Mouse (Mus musculus) forebrain, embryonic 11.5 days (tissue): Measurements from ENCODE around the gene Defb19. TPM values are rescaled to one million over a fixed set of nuclear protein-coding genes. Genes with fewer than 3 reads are reported as not detected.

ENCODE experiments used
- ATAC-seq: fragments of 200-750 bp; cut with Nextera tagmentation; replicated peaks from 2 replicates; pipeline ENCODE4 v1.8.0; 2017; ENCODE audit warnings: moderate TSS enrichment; ENCODE audit not compliant: low FRiP score
- DNase-seq: peaks from one replicate; pipeline ENCODE4 v3.0.0-alpha.2; 2017; ENCODE audit warnings: low spot score
- H3K27ac ChIP-seq: fragments of 300-500 bp; sonication (generic); 2 replicates; pipeline ENCODE4 v1.5.1; 2014; ENCODE audit warnings: low read depth, low read length
- H3K27me3 ChIP-seq: fragments of 300-500 bp; sonication (generic); 2 replicates; pipeline ENCODE4 v1.6.1; 2014; ENCODE audit warnings: mild to moderate bottlenecking, low read length, mixed read lengths; ENCODE audit not compliant: control insufficient read depth, insufficient read depth
- H3K36me3 ChIP-seq: fragments of 300-500 bp; sonication (generic); 2 replicates; pipeline ENCODE4 v1.6.1; 2014; ENCODE audit warnings: mild to moderate bottlenecking, low read length, moderate library complexity, mixed read lengths; ENCODE audit not compliant: control insufficient read depth, insufficient read depth
- H3K4me1 ChIP-seq: fragments of 300-500 bp; sonication (generic); replicated peaks from 2 replicates; pipeline ENCODE4 v1.6.1; 2014; ENCODE audit warnings: low read length, mixed read lengths; ENCODE audit not compliant: control insufficient read depth, insufficient read depth
- H3K4me2 ChIP-seq: fragments of 300-500 bp; sonication (generic); 2 replicates; pipeline ENCODE4 v1.6.1; 2014; ENCODE audit warnings: low read depth, mild to moderate bottlenecking, low read length, moderate library complexity, mixed read lengths; ENCODE audit not compliant: severe bottlenecking
- H3K4me3 ChIP-seq: fragments of 300-500 bp; sonication (generic); 2 replicates; pipeline ENCODE4 v1.5.1; 2014; ENCODE audit warnings: low read depth, low read length
- H3K9ac ChIP-seq: fragments of 300-500 bp; sonication (generic); 2 replicates; pipeline ENCODE4 v1.6.1; 2014; ENCODE audit warnings: low read length
- H3K9me3 ChIP-seq: fragments of 300-500 bp; sonication (generic); 2 replicates; pipeline ENCODE4 v1.6.1; 2016; ENCODE audit warnings: low read length, mixed read lengths; ENCODE audit not compliant: control insufficient read depth
- WGBS: fragments of 180-500 bp; shearing (Covaris S2); extraction: QIAGEN DNeasy Blood & Tissue Kit; methylation state at CpG from one replicate; pipeline ENCODE4 v1.1.7; 2014; 5-methylcytosine and 5-hydroxymethylcytosine counted together
- polyA plus RNA-seq: library from polyadenylated mRNA; unstranded; fragments of >200 nt; fragmentation: Nextera tagmentation; extraction: Ambion mirVana; gene quantifications from 2 replicates; pipeline ENCODE4 v1.2.1, GENCODE M21; 2014

Gene Defb19
- polyA plus RNA-seq, 1 experiment from 2014 or later: not detected

DNA sequence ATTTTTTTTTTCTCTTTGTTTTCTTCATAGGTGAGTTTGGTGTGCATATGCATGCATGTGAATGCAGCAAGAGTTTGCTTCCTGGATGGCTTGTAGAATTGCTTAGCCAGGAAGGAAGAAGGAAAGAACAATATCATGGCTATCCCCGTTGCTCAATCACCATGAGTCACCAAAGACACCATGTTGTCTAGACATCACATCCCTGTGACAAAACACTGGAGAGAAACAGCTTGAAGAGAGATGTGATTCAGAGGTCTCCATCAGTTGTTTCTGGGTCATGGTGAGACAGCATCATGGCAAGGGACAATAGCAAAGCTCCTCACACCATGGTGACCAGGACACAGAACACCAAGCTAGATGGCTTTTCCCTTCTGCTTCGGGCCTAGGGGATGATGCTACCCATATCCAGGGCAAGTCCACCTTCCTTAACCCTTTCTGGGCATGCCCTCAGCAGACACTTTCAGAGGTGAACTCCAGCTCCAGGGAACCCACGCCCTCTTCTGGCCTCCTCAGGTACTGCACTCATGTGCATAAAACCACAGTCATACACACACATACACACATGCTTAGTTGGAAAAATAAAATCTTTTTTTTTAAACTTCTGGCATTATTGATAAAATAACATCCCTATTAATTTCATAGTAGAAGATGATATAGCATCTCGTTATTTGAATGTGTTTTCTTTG, 21.3 kb upstream of the Defb19 start:
- Histone ChIP-seq H3K27me3 (no peaks in the 10 kb centered on the region), H3K36me3 (no peaks in the 10 kb centered on the region), H3K4me2 (no peak overlapping the region), H3K9ac (no peak overlapping the region), H3K27ac (no peak overlapping the region), H3K9me3 (no peaks in the 10 kb centered on the region), H3K4me3 (no peak overlapping the region), H3K4me1 (no peaks in the 10 kb centered on the region)
- 73% methylated on average over 4 of the region's 4 CpGs for WGBS
- ATAC-seq (no peak), DNase-seq (no peak)

DNA sequence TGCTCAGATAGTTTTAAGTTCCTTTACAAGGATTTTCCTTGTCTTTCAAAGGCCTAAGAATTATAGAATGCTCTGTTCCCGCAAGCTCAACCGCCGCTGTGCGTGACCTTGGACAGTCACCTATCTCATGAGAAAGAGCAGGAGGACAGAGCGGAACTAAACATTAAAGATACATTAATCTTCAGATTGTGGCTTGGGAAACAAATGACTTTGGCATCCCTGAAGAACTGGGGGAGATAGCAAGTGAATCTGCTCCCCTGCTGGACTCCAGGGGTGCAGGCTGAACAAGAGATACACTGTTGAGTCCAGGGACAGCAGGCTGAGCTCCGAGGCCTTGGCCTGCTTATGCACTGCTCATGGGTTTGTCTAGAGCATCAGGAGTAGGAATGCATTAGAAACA, 20.0 kb upstream of the Defb19 start:
- H3K27ac ChIP-seq: no peak overlapping the region
- no peak overlapping the region for H3K9ac ChIP-seq
- H3K4me3 ChIP-seq: no peak overlapping the region
- WGBS: 94% methylated on average over 6 of the region's 6 CpGs
- H3K27me3 ChIP-seq: no peaks in the 10 kb centered on the region
- no peak for DNase-seq
- H3K36me3 ChIP-seq: no peaks in the 10 kb centered on the region
- H3K9me3 ChIP-seq: no peaks in the 10 kb centered on the region
- ATAC-seq: no peak
- H3K4me1 ChIP-seq: no peaks in the 10 kb centered on the region
- no peak overlapping the region for H3K4me2 ChIP-seq

- no peak within 1 kb of the TSS for H3K4me2 ChIP-seq
- ATAC-seq: no peak
- no peak within 1 kb of the TSS for H3K9ac ChIP-seq
- H3K36me3 ChIP-seq: no peaks in the 10 kb centered on the region
- no peak for DNase-seq
- no peaks in the 10 kb centered on the region for H3K4me1 ChIP-seq
- H3K27me3 ChIP-seq: no peaks in the 10 kb centered on the region
- H3K4me3 ChIP-seq: no peak within 1 kb of the TSS
- 73% methylated on average over 7 of the region's 7 CpGs for WGBS
- no peaks in the 10 kb centered on the region for H3K9me3 ChIP-seq
- no peak within 1 kb of the TSS for H3K27ac ChIP-seq
These were observed 19.2 kb upstream of the Defb19 start, which contains the start of gene Defb45 for GRCm38 (mm10) chr2:152599299-152599698. TSS of gene Defb45 (minus strand) at chr2:152599399.

- DNase-seq (no peak), ATAC-seq (no peak)
- Histone ChIP-seq H3K4me3 (no peak overlapping the region), H3K9me3 (no peaks in the 10 kb centered on the region), H3K27ac (no peak overlapping the region), H3K27me3 (no peaks in the 10 kb centered on the region), H3K36me3 (no peaks in the 10 kb centered on the region), H3K4me2 (no peak overlapping the region), H3K9ac (no peak overlapping the region), H3K4me1 (no peaks in the 10 kb centered on the region)
- WGBS: 34% methylated on average over 6 of the region's 6 CpGs
These were observed 8.9 kb upstream of the Defb19 start for GRCm38 (mm10) chr2:152589021-152589420.

- no peak overlapping the region for H3K27ac ChIP-seq
- no peak for DNase-seq
- WGBS: 45% methylated on average over 2 of the region's 2 CpGs
- no peaks in the 10 kb centered on the region for H3K4me1 ChIP-seq
- H3K9ac ChIP-seq: no peak overlapping the region
- H3K27me3 ChIP-seq: no peaks in the 10 kb centered on the region
- no peak overlapping the region for H3K4me2 ChIP-seq
- ATAC-seq: no peak
- no peaks in the 10 kb centered on the region for H3K9me3 ChIP-seq
- no peak overlapping the region for H3K4me3 ChIP-seq
- H3K36me3 ChIP-seq: no peaks in the 10 kb centered on the region
These were observed 8.3 kb upstream of the Defb19 start for GRCm38 (mm10) chr2:152588450-152588849.

DNA sequence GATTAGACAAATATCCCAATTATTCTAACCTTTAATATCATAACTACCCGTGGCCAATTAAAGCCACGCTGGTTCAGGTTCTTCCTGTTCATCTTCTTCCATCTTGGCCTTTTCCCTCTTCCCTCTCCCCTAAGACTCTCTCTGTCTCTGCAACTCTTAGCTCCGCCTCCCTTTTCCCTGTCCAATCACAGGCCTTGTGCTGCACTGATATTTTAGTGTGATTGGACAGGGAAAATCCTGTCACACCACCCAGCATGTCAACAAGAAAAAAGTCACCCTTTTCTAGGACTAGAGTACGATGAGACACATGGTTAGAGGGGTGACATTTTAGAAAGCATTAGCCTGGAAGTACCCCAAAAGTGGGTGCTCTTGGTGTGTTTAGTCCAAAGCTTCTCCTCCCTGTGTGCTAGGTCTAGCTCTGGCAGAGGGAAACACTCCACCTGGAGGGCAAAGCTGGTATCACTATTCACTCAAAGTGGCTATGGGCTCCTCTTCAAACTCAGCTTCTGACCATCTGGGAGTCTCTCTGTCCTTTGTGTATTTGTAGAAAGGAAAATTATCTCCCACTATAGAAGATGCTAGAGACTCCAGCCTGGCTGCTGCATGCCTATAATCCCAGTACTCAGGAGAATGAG, 6.9 kb upstream of the Defb19 start:
- DNase-seq (no peak), ATAC-seq (no peak)
- Histone ChIP-seq H3K27me3 (no peaks in the 10 kb centered on the region), H3K4me2 (no peak overlapping the region), H3K4me1 (no peaks in the 10 kb centered on the region), H3K4me3 (no peak overlapping the region), H3K36me3 (no peaks in the 10 kb centered on the region), H3K9ac (no peak overlapping the region), H3K27ac (no peak overlapping the region), H3K9me3 (no peaks in the 10 kb centered on the region)
- WGBS: 78% methylated on average over 4 of the region's 4 CpGs

GRCm38 (mm10) chr2:152580612-152581011, 500 bp upstream of the Defb19 start:
- Histone ChIP-seq H3K9ac (no peak overlapping the region), H3K4me2 (no peak overlapping the region), H3K4me3 (no peak overlapping the region), H3K9me3 (no peaks in the 10 kb centered on the region), H3K27ac (no peak overlapping the region), H3K27me3 (no peaks in the 10 kb centered on the region), H3K4me1 (no peaks in the 10 kb centered on the region), H3K36me3 (no peaks in the 10 kb centered on the region)
- ATAC-seq (no peak), DNase-seq (no peak)
- WGBS: 92% methylated on average over 11 of the region's 11 CpGs

DNA sequence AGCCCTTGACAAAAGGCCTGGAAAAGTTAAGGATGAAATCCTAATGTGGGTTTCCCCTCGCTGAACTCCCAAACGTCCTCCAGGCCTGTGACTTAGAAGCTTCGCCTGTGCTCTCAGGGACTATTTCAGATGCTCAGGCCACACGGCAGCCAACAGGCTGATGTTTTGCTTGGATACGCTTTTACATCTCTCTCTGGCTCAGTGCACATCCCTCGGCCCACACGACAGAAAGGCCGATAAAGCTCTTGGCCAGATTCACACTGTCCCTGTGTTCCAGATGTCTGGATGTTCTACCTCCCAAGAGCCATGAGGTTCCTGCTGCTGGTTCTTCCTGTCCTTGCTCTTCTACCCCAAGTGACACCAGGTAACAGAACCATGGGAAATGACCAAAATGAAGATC, 6.6 kb downstream of the Defb19 start:
- H3K4me1 ChIP-seq: no peaks in the 10 kb centered on the region
- H3K4me2 ChIP-seq: no peak overlapping the region
- DNase-seq: no peak
- no peaks in the 10 kb centered on the region for H3K36me3 ChIP-seq
- no peaks in the 10 kb centered on the region for H3K9me3 ChIP-seq
- 94% methylated on average over 8 of the region's 8 CpGs for WGBS
- ATAC-seq: no peak
- no peak overlapping the region for H3K4me3 ChIP-seq
- H3K9ac ChIP-seq: no peak overlapping the region
- H3K27ac ChIP-seq: no peak overlapping the region
- no peaks in the 10 kb centered on the region for H3K27me3 ChIP-seq
